Mouse (Mus musculus): Measurements from ENCODE around the gene Wap. TPM values are rescaled to one million over a fixed set of nuclear protein-coding genes. Genes with fewer than 3 reads are reported as not detected.
A peak's percentile ranks its signal among the peaks of the same experiment; 100 is the strongest.

Wap gene
- total RNA-seq, 2 experiments from 2014 or later: not detected

DNA sequence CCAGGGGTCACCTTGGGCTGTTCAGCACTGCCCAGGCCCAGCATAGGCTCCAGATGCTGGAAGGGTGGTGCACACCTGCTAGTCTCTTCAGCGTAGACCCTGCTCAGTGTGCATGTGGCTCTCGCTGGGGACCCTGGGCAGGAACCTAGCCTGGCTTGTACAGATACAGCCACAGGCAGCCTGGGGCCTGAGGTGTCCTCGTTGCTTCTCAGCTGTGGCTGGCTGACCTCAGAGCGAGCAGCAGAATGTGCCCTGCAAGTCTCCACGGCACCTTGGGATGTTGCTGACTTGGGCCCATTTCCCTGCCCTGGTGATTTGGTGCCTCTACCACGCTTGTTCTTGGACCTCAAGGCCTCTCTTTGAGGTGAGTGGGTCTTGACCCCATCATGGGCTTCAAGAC, 38.6 kb downstream of the Wap start:
- intact Hi-C loops (cut with DNase I): no loop called here

DNA sequence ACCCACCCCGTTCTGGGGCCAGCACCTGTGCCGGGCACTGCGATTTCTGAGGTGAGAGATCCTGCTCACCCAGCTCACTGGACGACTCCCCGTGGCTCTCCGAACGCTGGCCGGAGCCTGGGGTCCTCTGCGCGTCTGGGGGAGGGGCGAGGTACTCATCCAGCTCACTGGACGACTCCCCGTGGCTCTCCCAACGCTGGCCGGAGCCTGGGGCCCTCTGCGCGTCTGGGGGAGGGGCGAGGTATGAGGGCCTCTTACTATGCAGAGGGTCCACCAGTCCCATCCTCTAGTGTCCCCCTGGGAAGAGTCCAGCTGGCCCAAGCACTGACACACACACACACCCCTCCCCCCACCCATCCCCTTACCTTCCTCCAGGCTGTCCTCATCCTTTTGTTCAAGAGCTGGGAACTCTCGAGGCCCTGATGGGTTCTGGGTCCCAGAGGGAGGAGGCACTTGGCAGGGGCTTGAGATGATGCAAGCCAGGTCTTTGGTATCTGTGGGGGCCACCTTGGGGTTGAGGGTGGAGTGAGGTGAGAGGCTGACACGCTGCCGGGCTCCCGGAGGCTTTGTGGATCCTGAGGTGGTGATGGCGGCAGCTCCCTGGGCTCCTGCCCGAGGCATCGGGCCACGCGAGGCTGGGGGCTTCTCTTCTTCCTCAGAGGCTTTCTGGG, 39.3 kb downstream of the Wap start:
- intact Hi-C loops (cut with DNase I): no loop called here
- no peak for DNase-seq (ENCODE audit: low spot score in 2 of 2)

More for the DNA sequence above, 38.6 kb downstream of the Wap start:
- no peak for DNase-seq (ENCODE audit: low spot score in 2 of 2)

GRCm38 (mm10) chr11:6598191-6598889, 40.1 kb downstream of the Wap start:
- DNase-seq (ENCODE audit: low spot score in 2 of 2): peak in 1 of 2 experiments; percentile 19
- intact Hi-C loops (cut with DNase I): no loop called here

DNA sequence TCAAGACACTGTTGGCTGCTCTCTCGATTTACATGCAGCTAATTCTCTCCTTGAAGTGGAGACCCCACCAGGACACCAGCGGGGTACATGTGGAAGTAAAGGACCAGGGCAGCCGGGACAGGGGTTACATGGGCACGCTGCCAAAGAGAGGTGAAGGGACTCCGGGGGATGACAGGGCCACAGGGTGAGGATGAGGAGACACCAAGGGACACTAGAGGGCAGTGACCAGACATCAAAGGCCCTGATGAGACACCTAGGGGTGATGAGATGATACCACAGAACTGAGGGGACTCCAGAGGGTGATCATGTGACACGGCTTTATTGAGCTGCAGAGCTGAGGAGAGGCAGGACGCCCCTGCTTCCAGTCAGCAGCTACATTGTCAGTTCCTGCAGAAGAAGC, 40.9 kb downstream of the Wap start:
- intact Hi-C loops (cut with DNase I): no loop called here
- no peak for DNase-seq (ENCODE audit: low spot score in 2 of 2)

GRCm38 (mm10) chr11:6596616-6597015, 41.8 kb downstream of the Wap start:
- no peak for DNase-seq (ENCODE audit: low spot score in 2 of 2)
- intact Hi-C loops (cut with DNase I): no loop called here

- intact Hi-C loops (cut with DNase I): no loop called here
- no peak for DNase-seq (ENCODE audit: low spot score in 2 of 2)
Observed at GRCm38 (mm10) chr11:6596205-6596604, 42.2 kb downstream of the Wap start.

DNA sequence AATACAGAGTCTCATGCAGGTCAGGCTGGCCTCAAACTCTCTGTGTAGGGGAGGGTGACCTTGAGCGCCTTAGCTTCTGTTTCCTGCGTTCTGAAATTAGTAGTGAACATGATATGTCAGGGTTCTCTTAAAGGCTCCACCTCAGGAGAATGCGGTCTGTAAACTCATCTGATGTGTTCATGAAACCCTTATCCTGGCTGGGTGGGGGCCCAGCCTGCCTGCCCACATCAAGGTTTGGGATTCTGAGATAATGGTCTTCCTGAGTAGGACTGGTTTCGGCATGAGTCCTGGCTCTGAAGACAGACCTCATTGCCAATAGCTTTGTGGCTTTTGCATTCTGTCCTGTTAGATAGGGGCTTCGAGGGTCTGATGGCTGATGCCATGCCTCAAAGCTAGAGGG, 43.1 kb downstream of the Wap start:
- no peak for DNase-seq (ENCODE audit: low spot score in 2 of 2)
- intact Hi-C loops (cut with DNase I): no loop called here

- DNase-seq (ENCODE audit: low spot score in 2 of 2): no peak
- intact Hi-C loops (cut with DNase I): no loop called here
Observed at GRCm38 (mm10) chr11:6594845-6595244, 43.6 kb downstream of the Wap start.

- DNase-seq (ENCODE audit: low spot score in 2 of 2): no peak
- intact Hi-C loops (cut with DNase I): no loop called here
Observed at GRCm38 (mm10) chr11:6593406-6593805, 45.0 kb downstream of the Wap start.

DNA sequence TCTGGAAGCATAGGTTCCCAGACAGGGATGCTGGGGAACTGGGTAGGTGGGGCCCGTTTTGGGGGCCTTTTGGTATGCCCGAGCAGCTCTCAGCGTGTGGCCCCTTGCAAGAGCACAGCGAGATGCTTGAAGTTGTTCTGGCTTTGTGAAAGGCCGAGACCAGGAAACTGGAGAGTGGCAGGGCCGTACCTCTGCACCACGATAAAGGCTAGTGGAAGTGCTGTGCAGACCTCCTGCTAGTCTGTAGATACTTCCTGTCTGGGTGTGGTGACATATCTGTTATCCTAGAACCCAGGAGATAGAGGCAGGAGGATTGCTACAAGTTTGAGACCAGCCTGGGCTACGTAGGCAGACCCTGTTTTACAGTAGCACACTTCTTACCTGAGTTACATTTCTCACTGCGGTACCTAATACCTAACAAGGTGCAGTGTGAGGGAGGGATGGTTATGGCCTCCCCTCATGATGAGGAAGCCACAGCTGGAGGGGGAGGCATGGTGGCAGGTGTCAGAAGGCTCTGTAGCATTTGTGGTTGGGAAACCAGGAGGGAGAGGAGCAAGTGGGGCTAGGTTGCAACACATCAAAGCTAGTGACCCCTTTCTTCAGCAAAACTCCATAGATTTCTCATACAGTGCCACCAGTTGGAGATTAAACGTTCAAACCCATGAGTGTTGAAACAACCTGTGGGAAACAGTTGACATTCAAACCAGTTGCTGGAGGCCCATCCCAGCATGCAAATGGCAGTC, 47.3 kb downstream of the Wap start:
- intact Hi-C loops (cut with DNase I): no loop called here
- DNase-seq (ENCODE audit: low spot score in 2 of 2): no peak

- intact Hi-C loops (cut with DNase I): no loop called here
- no peak for DNase-seq (ENCODE audit: low spot score in 2 of 2)
Observed at GRCm38 (mm10) chr11:6589838-6590237, 48.6 kb downstream of the Wap start.

DNA sequence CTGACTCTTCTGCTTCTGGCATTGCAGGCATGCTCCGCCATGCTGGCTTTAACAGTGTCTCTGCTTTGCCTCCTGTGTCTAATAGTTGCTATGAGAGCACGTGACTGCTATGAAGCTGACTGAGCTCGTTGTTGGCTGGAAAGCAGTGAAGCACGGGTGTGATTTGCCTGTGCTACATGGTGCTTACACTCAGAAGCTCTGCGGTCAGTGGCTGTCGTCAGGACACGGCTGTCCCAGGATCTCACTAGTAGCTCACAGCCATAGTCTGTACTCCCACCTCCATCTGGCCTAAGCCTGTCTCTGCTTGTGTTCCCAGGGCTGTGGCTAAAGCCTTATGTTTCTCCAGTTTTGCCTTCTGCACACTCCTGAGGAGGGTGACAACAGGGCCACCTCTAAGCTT, 50.1 kb downstream of the Wap start:
- intact Hi-C loops (cut with DNase I): no loop called here
- DNase-seq (ENCODE audit: low spot score in 2 of 2): no peak

GRCm38 (mm10) chr11:6587249-6587940, 51.0 kb downstream of the Wap start:
- intact Hi-C loops (cut with DNase I): no loop called here
- DNase-seq (ENCODE audit: low spot score in 2 of 2): no peak

GRCm38 (mm10) chr11:6586660-6587059, 51.8 kb downstream of the Wap start:
- intact Hi-C loops (cut with DNase I): no loop called here
- no peak for DNase-seq (ENCODE audit: low spot score in 2 of 2)

DNA sequence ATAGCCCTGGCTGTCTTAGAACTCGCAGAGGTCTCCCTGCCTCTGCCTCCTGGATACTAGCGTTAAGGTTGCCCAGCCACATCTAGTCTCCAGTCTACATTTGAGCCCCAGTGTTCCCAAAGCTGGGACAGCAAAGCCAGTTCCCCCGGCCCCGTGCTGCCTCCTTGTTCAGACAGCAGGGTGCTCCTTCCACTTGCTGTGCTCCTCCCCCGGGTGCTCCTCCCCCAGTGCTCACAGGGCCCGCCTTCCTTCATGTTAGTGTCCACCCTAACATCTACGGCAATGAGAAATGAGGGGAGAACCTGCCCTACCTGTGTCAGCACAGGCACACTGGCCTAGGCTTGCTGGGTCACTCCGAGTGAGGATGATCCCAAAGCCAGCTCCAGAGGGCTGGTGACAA, 52.7 kb downstream of the Wap start:
- intact Hi-C loops (cut with DNase I): no loop called here
- DNase-seq (ENCODE audit: low spot score in 2 of 2): no peak

Other genes starting within 250 kb of the Wap start
- gene Zmiz2, start 249.6 kb downstream of the Wap start, total RNA-seq (2021): 100 to 1,000 TPM; 222 to 224 TPM
- 1,000 to 10,000 TPM; 1,722 to 2,059 TPM for gene Ppia, start 223.2 kb downstream of the Wap start, total RNA-seq (2021)
- gene H2afv, start 194.2 kb downstream of the Wap start, total RNA-seq (2021): 10 to 100 TPM; 41.4 to 43.4 TPM
- gene Purb, start 162.7 kb downstream of the Wap start, total RNA-seq (2021): 100 to 1,000 TPM; 283 to 295 TPM
- 1 to 10 TPM in 1 of 2 experiments, under 1 TPM in 1; 0.57 to 1.3 TPM for gene Myo1g, start 117.7 kb downstream of the Wap start, total RNA-seq (2021)
- 10 to 100 TPM; 56.1 to 64.1 TPM for gene Ccm2, start 91.8 kb downstream of the Wap start, total RNA-seq (2021)
- 10 to 100 TPM; 41.3 to 51.0 TPM for gene Nacad, start 32.6 kb downstream of the Wap start, total RNA-seq (2021)
- gene Tbrg4, start 12.6 kb downstream of the Wap start, total RNA-seq (2021): 10 to 100 TPM; 48.3 to 58.7 TPM
- 10 to 100 TPM; 13.6 to 26.8 TPM for gene Ramp3, start 19.9 kb upstream of the Wap start, total RNA-seq (2021)
- not detected for gene Gm11983, start 199.0 kb upstream of the Wap start, total RNA-seq (2021)

Measured in left cerebral cortex, postnatal 36 days (tissue).